Mouse (Mus musculus) gastrocnemius, postnatal 25 days (tissue): ENCODE results near the gene Ncoa4. TPM values are rescaled to one million over a fixed set of nuclear protein-coding genes. Genes with fewer than 3 reads are reported as not detected.
"Not testable (repeated sequence)": the region's sequence is repeated elsewhere in the genome, so short reads cannot be mapped to it uniquely, and the experiment has no call there.

Experiments used
- DNase-seq: peaks from one replicate; pipeline ENCODE4 v3.0.0; 2022
- long read RNA-seq, 2 experiments: library from polyadenylated mRNA; stranded (forward); transcript quantifications; one replicate each; pipeline ENCODE4 v2.0.0; 2021
- total RNA-seq, 2 experiments: library from RNA; stranded (reverse); gene quantifications; 1 replicate in 1 of 2; 2 replicates in 1 of 2; pipeline ENCODE4 v1.2.3; 2021

The Ncoa4 gene
- 10 to 100 TPM; 59.2 to 65.4 TPM for total RNA-seq
- long read RNA-seq, experiment 1, full-length matches to known transcripts = 26 of 33 reads
- long read RNA-seq, experiment 1, partial matches to known transcripts = 4 of 33 reads
- long read RNA-seq, experiment 1, other reads (novel, unspliced or antisense) = 3 of 33 reads
- long read RNA-seq, experiment 2, full-length matches to known transcripts = 44 of 56 reads
- long read RNA-seq, experiment 2, partial matches to known transcripts = 3 of 56 reads
- long read RNA-seq, experiment 2, other reads (novel, unspliced or antisense) = 9 of 56 reads

GRCm38 (mm10) chr14:32159690-32160246, at the start of gene Ncoa4:
TSS of gene Ncoa4 (plus strand) at chr14:32159865.
- peak; percentile 95 for DNase-seq

- not testable (repeated sequence) for DNase-seq
Measured at GRCm38 (mm10) chr14:32112124-32112523, 47.5 kb upstream of the Ncoa4 start.

DNA sequence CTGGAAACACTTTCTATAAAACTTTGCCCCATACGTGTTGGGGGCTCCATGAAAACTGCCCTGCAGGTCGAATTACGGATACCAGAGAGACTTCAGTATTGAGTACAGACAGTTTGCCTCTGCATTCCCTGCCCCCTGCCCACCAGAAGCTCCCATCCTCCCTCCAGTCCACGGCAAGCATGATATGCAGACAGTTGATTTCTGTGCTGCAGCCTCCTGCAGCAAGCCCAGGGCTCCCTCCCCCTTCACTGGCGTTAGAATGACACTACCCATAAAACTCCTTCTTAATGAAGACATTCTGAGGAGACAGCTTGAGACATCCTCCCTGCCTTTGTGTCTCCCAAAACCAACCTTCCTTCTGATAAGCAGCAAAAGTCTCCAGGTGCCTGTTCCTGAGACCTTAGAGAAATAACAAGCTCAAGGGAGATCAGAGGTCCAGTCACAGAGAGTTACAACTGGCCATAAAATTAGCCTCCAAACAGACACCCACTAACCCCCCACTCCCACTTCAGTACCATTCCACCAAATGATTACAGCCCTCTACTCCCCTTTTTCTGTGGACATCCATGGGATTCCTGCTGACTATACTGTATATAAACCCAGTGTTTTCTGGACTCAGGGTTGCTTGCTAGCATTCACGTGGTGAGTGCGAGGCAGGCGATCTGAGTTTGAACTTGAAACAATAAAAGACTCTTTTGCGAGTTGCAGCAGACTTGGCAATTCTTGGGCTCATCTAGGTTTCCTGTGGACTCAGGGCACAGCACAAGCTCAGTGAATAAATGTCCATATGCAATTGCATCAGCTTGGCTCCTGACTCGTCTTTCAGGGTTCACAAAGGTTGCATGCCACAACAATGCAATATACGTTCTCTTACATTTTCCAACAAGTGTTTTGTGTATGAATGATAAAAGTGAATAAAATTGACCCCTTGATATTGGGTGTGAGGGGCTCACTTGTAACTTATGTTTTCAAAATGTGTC, 38.4 kb upstream of the Ncoa4 start:
- no peak for DNase-seq

DNA sequence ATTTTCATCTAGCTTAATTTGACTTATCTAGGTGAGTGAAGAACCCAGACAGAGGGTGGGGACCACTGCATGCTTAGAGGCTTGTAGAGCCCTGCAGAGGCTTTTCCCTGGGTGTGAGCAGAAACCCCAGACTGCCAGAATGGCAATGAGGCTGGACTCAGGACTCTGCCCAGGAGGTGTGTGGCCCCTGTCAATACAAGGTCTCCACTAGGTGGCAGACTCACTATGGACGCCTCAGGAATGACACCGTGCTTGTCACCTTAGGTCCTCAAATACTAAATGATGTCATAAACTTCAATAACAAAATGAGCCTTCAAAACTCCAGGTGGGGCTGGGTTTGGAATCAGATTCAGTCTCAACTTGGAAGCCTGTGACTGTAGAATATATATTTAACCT, 37.7 kb upstream of the Ncoa4 start:
- DNase-seq = no peak

DNA sequence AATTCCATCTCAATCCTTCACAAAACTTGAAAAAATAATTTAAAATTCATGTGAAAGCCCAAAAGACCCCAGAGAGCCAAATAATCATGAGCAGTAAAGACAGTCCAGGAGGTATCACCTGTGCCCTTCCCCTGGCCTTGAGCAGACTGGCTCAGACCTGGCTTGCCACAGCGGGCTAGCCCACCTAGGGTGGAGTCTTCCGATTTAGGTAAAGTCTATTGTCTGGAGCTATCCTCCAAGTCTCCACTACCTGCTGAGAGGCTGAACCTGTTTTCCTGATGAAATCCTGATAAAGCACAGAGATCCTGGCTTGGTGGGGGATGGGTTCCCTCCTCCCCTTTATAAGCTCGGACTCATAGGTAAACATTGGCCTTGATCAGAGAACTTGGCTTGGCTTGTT, 35.4 kb upstream of the Ncoa4 start:
- no peak for DNase-seq

DNA sequence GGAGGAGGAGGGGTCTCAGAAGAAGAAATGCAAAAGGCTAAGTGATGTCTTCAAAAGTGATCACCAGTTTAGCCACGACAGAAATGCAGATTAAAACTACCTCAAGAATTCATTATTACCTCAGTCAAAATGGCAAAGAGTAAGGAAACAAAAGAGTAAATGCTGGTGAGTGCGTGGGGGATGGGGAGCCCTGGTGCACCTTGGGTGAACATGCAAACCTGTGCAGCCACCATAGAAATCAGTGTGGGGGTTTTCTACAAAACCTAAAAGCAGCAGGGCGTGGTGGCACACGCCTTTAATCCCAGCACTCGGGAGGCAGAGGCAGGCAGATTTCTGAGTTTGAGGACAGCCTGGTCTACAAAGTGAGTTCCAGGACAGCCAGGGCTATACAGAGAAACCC, 34.4 kb upstream of the Ncoa4 start:
- DNase-seq = not testable (repeated sequence)

- no peak for DNase-seq
Measured at GRCm38 (mm10) chr14:32128409-32128808, 31.3 kb upstream of the Ncoa4 start.

- DNase-seq = no peak
Measured at GRCm38 (mm10) chr14:32131836-32132235, 27.8 kb upstream of the Ncoa4 start.

DNA sequence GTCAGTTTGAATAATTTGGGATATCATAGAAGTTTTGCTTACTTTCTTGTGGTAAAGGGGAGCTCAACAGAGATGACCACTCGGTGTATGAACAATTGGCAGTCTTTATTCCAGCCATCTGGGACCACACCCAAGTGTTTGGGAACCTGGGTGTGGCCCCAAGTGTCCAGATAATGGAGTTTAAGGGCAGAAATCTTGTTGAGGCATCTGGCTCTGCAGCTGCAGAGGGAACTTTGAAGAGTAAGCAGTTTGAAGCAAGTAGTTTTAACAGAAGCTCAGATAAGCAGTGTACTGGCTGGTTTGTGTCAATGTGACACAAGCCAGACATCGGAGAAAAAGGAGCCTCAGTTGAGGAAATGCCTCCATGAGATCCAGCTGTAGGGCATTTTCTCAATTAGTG, 25.4 kb upstream of the Ncoa4 start:
- no peak for DNase-seq

- not testable (repeated sequence) for DNase-seq
Measured at GRCm38 (mm10) chr14:32136467-32136866, 23.2 kb upstream of the Ncoa4 start.

DNA sequence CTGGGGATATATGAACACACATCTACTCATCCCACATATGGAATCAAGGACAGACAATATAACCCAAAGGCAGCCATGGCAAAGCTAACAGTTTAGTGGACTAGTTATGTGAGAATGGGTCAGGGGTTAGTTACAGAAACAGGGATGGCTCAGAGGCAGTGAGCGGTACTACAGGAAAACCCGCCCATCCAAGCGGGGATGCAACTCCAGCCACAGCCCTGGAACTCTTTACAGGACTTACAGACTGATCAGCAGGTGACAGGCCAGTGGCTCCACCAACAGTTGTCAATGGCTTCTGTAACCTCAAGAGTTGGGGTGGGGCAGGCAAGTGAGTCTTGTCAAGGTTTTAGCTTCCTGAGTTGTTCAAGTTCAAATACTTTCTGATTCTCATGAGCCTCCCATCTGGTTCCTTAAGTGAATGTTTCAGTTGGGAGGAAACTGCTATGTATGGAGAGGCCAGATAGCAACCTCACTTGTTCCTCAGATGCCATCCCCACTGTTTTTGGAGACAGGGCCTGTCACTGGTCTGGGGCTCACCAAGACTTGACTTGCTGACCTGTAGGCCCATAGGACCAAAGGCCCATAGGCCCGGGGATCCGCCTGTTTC, 19.2 kb upstream of the Ncoa4 start:
- no peak for DNase-seq

- DNase-seq = no peak
Measured at GRCm38 (mm10) chr14:32141723-32142122, 17.9 kb upstream of the Ncoa4 start, which contains the start of gene Msmb. TSS of gene Msmb (plus strand) at chr14:32142023.

DNA sequence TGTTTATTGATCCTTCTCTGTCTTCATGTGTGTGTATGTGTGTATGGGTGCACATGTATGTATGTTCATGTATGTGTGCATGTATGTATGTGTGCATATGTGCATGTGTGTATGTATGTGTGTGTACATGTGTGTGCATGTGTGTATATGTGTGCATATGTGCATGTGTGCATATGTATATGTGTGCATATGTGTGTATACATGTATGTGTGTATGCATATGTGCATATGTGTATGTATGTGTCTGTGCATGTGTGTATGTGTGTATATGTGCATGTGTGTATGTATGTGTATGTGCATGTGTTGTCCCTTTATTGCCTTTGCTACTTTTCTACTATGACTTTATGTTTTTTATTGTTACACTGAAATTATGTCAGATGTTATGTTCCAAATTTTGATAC, 14.9 kb upstream of the Ncoa4 start:
- no peak for DNase-seq

DNA sequence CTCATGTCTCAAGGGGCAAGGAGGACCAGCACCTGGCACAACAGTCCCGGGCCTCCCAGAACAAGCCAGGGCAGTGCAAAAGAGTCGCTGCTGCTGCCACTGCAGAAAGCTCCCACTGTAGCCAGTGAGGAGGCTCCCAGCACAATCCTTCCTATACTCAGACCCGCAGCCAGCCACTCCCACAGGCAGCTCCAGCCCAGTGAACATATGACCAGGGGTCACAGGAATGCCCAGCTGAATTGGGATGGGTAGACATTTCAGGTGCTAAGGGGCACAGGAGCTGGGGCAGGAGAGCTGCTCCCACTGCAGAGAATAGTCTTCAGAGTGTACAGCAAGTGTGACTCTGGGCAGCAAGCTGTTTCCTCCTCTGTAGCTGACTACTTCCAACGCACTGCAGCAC, 14.3 kb upstream of the Ncoa4 start:
- no peak for DNase-seq

- no peak for DNase-seq
Measured at GRCm38 (mm10) chr14:32145809-32146511, 13.7 kb upstream of the Ncoa4 start.

DNA sequence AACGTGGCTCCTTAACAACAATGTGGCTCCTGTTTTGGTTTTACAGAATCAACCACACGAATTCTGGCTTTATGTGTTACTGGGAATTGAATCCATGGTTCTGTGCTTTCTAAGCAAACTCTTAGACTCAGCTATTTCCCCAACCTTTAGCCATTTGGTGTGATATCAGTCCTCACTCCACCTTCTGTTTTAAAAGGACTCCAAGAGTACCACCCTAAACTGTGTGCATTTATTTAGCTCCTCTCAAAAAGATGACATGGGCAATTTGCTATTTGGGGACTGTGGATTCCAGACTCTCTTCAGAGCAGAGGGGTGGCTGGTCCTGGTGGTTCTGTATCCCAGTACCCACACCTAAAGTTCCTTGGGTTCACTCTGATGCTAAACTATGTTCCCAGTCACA, 13.1 kb upstream of the Ncoa4 start:
- no peak for DNase-seq

GRCm38 (mm10) chr14:32150872-32151271, 8.8 kb upstream of the Ncoa4 start:
- DNase-seq = no peak

GRCm38 (mm10) chr14:32152243-32152965, 7.3 kb upstream of the Ncoa4 start:
- no peak for DNase-seq

- no peak for DNase-seq
Measured at GRCm38 (mm10) chr14:32153156-32153555, 6.5 kb upstream of the Ncoa4 start.

GRCm38 (mm10) chr14:32154758-32155157, 4.9 kb upstream of the Ncoa4 start:
- DNase-seq = no peak

GRCm38 (mm10) chr14:32159150-32159670, 455 bp upstream of the Ncoa4 start:
- DNase-seq = peak; percentile 9
